In genomic region chr3:123384435-123384834, GRCm38 (mm10) we compare ENCODE assay signal across 10 mouse cellular contexts. TPM values are rescaled to one million over a fixed set of nuclear protein-coding genes. Genes with fewer than 3 reads are reported as not detected.
DNase-seq lines count a peak whose midpoint lies in the region; ATAC-seq lines count a peak whose summit lies in the region.
"Had no signal": no experiment of that assay in that cellular context is flagged by ENCODE, and none has a peak within 500 bp of the region (broad histone marks: within the 10 kb centered on the region; RNA-seq: fewer than 3 reads in every experiment).

No protein-coding gene starts in this region.

- H3K4me2 ChIP-seq in heart, embryonic 14.5 days (ENCODE audit: low read length) = peak overlapping the region; percentile 83
- peak overlapping the region; percentile 67 for H3K4me2 ChIP-seq in embryonic facial prominence, embryonic 12.5 days (replicated peaks)
- peak overlapping the region; percentile 79 for H3K4me2 ChIP-seq in intestine, embryonic 14.5 days (ENCODE audit: low read length)
- H3K4me2 ChIP-seq in midbrain, embryonic 14.5 days (ENCODE audit: low read length) = peak overlapping the region; percentile 76; the same call in 1 of the 2 replicates

- ATAC-seq in heart, embryonic 14.5 days (ENCODE audit: insufficient number of reproducible peaks, insufficient read depth, low FRiP score, low read depth) = no peak
- no peak for ATAC-seq in embryonic facial prominence, embryonic 12.5 days (ENCODE audit: insufficient number of reproducible peaks, insufficient read depth, low FRiP score, low TSS enrichment)
- no peak for ATAC-seq in intestine, embryonic 14.5 days (replicated peaks; ENCODE audit: low FRiP score, low TSS enrichment, low read depth)
- no peak for ATAC-seq in midbrain, embryonic 14.5 days (ENCODE audit: low FRiP score, low TSS enrichment)
- ATAC-seq: lung, postnatal 0 days had no signal

- H3K36me3 ChIP-seq in heart, embryonic 14.5 days (ENCODE audit: control insufficient read depth, insufficient read depth, low read length) = peaks cover 29% of the 10 kb centered on the region
- peaks cover 19% of the 10 kb centered on the region for H3K36me3 ChIP-seq in embryonic facial prominence, embryonic 12.5 days
- peaks cover 18% of the 10 kb centered on the region for H3K36me3 ChIP-seq in intestine, embryonic 14.5 days (ENCODE audit: control insufficient read depth, insufficient read depth, low read length)
- H3K36me3 ChIP-seq in midbrain, embryonic 14.5 days (ENCODE audit: control insufficient read depth, insufficient read depth, low read length) = peaks cover 19% of the 10 kb centered on the region

- no peaks in the 10 kb centered on the region for H3K27me3 ChIP-seq in heart, embryonic 14.5 days (ENCODE audit: control insufficient read depth, insufficient read depth, low read length)
- no peaks in the 10 kb centered on the region for H3K27me3 ChIP-seq in embryonic facial prominence, embryonic 12.5 days
- H3K27me3 ChIP-seq in intestine, embryonic 14.5 days (replicated peaks; ENCODE audit: control insufficient read depth, insufficient read depth, low read length) = no peaks in the 10 kb centered on the region
- H3K27me3 ChIP-seq in midbrain, embryonic 14.5 days (ENCODE audit: control insufficient read depth, insufficient read depth, low read length) = no peaks in the 10 kb centered on the region

- H3K27ac ChIP-seq in heart, embryonic 14.5 days (replicated peaks in 1 of 2; ENCODE audit: control insufficient read depth in 1 of 2, insufficient read depth in 1 of 2, low read depth in 2 of 2, low read length in 2 of 2) = no peak overlapping the region
- no peak overlapping the region for H3K27ac ChIP-seq in embryonic facial prominence, embryonic 12.5 days
- no peak overlapping the region for H3K27ac ChIP-seq in intestine, embryonic 14.5 days (ENCODE audit: low read depth)
- no peak overlapping the region for H3K27ac ChIP-seq in midbrain, embryonic 14.5 days (replicated peaks; ENCODE audit: low read depth, low read length)

- no peak for DNase-seq in heart, postnatal 36 days
- DNase-seq in intestine, embryonic 14.5 days (ENCODE audit: low spot score) = no peak
- DNase-seq in midbrain, embryonic 14.5 days = no peak
- DNase-seq in c-Kit-positive CD71-positive TER-119-positive erythroid progenitor cells, embryonic 14.5 days (ENCODE audit: low spot score) = no peak
- no peak for DNase-seq in frontal cortex, postnatal 25 days (ENCODE audit: low spot score in 2 of 2)
- DNase-seq in ovary, postnatal 10 days (ENCODE audit: low spot score) = no peak
- DNase-seq: adrenal gland, adult 8-10 months had no signal

- H3K4me3 ChIP-seq in heart, embryonic 14.5 days (ENCODE audit: control insufficient read depth in 1 of 2, insufficient read depth in 1 of 2, low read depth in 1 of 2, low read length in 2 of 2) = peak overlapping the region in 1 of 2 experiments; percentile 72; a peak in 2 of 4 replicates
- no peak overlapping the region; the same call in 1 of the 2 replicates for H3K4me3 ChIP-seq in embryonic facial prominence, embryonic 12.5 days
- no peak overlapping the region for H3K4me3 ChIP-seq in intestine, embryonic 14.5 days (ENCODE audit: low read depth, low read length)
- no peak overlapping the region for H3K4me3 ChIP-seq in midbrain, embryonic 14.5 days (replicated peaks; ENCODE audit: low read depth, low read length)

- intact Hi-C loops in heart, postnatal 36 days (cut with DNase I) = no loop called here

- no peaks in the 10 kb centered on the region for H3K9me3 ChIP-seq in heart, embryonic 14.5 days (ENCODE audit: control insufficient read depth, low read length)
- H3K9me3 ChIP-seq in embryonic facial prominence, embryonic 12.5 days = no peaks in the 10 kb centered on the region
- no peaks in the 10 kb centered on the region for H3K9me3 ChIP-seq in intestine, embryonic 14.5 days (ENCODE audit: control insufficient read depth, low read length)
- H3K9me3 ChIP-seq in midbrain, embryonic 14.5 days (ENCODE audit: control insufficient read depth, low read length) = no peaks in the 10 kb centered on the region

- H3K4me1 ChIP-seq in heart, embryonic 14.5 days (ENCODE audit: control insufficient read depth in 2 of 2, insufficient read depth in 2 of 2, low read length in 2 of 2) = peaks cover 0 to 14% of the 10 kb centered on the region in 2 experiments; a peak in 2 of 4 replicates
- H3K4me1 ChIP-seq in embryonic facial prominence, embryonic 12.5 days = peaks cover 12% of the 10 kb centered on the region
- peaks cover 13% of the 10 kb centered on the region for H3K4me1 ChIP-seq in intestine, embryonic 14.5 days (replicated peaks; ENCODE audit: control insufficient read depth, insufficient read depth, low read length)
- H3K4me1 ChIP-seq in midbrain, embryonic 14.5 days (ENCODE audit: control insufficient read depth, insufficient read depth, low read length) = peaks cover 6% of the 10 kb centered on the region

- 90% methylated on average over 7 of the region's 7 CpGs for WGBS in heart, embryonic 14.5 days
- 91% methylated on average over 7 of the region's 7 CpGs for WGBS in embryonic facial prominence, embryonic 12.5 days
- WGBS in intestine, embryonic 14.5 days = 88% methylated on average over 7 of the region's 7 CpGs
- WGBS in midbrain, embryonic 14.5 days = 90% methylated on average over 7 of the region's 7 CpGs

- H3K9ac ChIP-seq in heart, embryonic 14.5 days (ENCODE audit: low read length) = peak overlapping the region; percentile 89; the same call in 1 of the 2 replicates
- H3K9ac ChIP-seq in embryonic facial prominence, embryonic 12.5 days = no peak overlapping the region
- H3K9ac ChIP-seq in intestine, embryonic 14.5 days (ENCODE audit: low read length) = peak overlapping the region; percentile 54; the same call in 1 of the 2 replicates
- H3K9ac ChIP-seq in midbrain, embryonic 14.5 days (replicated peaks; ENCODE audit: low read length) = 0 out of 2 replicates have a peak overlapping the region, but pooled peaks have one; percentile 68

RNA-seq across cellular contexts. Expression of gene Mettl14, which starts 1.5 kb away (rescaled TPM):
- 15.3 and 15.5 TPM in 2 replicates for polyA plus RNA-seq in heart, embryonic 14.5 days (2014; fragmentation: Nextera tagmentation; extraction: Ambion mirVana)
- total RNA-seq in heart, postnatal 36 days (2021) = 10 to 100 TPM; 12.0 to 12.1 TPM
- 33.8 and 35.9 TPM in 2 replicates for polyA plus RNA-seq in embryonic facial prominence, embryonic 12.5 days (2016; fragmentation: Nextera tagmentation; extraction: Ambion mirVana)
- 20.6 and 22.8 TPM in 2 replicates for polyA plus RNA-seq in intestine, embryonic 14.5 days (2014; fragmentation: Nextera tagmentation; extraction: Ambion mirVana)
- polyA plus RNA-seq in midbrain, embryonic 14.5 days (2014; fragmentation: Nextera tagmentation; extraction: Ambion mirVana) = 14.6 and 20.4 TPM in 2 replicates
